Mouse (Mus musculus) testis, adult 2 months (tissue): ENCODE data around the gene Caln1.

Experiments
- CTCF ChIP-seq: fragments of 200-500 bp; IDR thresholded peaks from 2 replicates; pipeline ENCODE4 v1.5.1; 2012; ENCODE audit warnings: low read depth, mild to moderate bottlenecking, inconsistent platforms, low read length, moderate library complexity; ENCODE audit not compliant: control insufficient read depth, insufficient read depth, insufficient replicate concordance
- POLR2A ChIP-seq: fragments of 200-500 bp; IDR thresholded peaks from 2 replicates; pipeline ENCODE4 v1.6.1; 2012; ENCODE audit warnings: low read depth, mild to moderate bottlenecking, inconsistent platforms, low read length, moderate library complexity; ENCODE audit not compliant: control insufficient read depth

DNA sequence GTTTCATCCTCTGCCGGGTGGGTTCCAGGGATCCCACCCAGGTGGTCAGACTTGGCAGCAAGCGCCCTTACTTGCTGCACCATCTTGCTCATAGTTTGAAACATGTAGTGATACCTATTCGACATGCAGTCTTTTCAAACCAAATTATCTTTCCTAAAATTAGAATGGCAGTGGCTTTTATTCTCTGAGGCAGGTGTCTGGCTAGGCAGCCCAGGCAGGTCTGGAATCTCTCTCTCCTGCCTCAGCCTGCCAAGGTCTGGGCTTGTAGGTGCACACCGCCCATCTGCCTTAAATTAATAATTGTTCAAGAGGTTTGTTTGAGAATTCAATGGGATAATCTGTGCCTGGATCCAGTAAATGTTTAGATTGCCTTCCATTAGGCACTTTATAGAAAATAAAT, 38.5 kb upstream of the Caln1 start:
- TF ChIP-seq CTCF (no peak), POLR2A (no peak)
